ENCODE assay signal across 20 mouse cellular contexts in genomic region chr13:9973742-9974321, GRCm38 (mm10).
DNase-seq lines count a peak whose midpoint lies in the region; ATAC-seq and TF ChIP-seq lines count a peak whose summit lies in the region.
"Had no signal": no experiment of that assay in that cellular context is flagged by ENCODE, and none has a peak within 500 bp of the region (broad histone marks: within the 10 kb centered on the region; RNA-seq: fewer than 3 reads in every experiment).

No protein-coding gene starts in this region.

- H3K4me3 ChIP-seq in midbrain, embryonic 14.5 days (replicated peaks; ENCODE audit: low read depth, low read length): no peak overlapping the region
- no peak overlapping the region for H3K4me3 ChIP-seq in midbrain, postnatal 0 days (ENCODE audit: low read depth, low read length)
- H3K4me3 ChIP-seq: embryonic facial prominence, embryonic 13.5 days; forebrain, embryonic 10.5 days; forebrain, embryonic 15.5 days; heart, adult 2 months; heart, embryonic 15.5 days had no signal

- no peak overlapping the region for H3K9ac ChIP-seq in midbrain, embryonic 14.5 days (replicated peaks; ENCODE audit: low read length)
- H3K9ac ChIP-seq in midbrain, postnatal 0 days (replicated peaks; ENCODE audit: low read length, poor library complexity, severe bottlenecking): no peak overlapping the region
- H3K9ac ChIP-seq: embryonic facial prominence, embryonic 13.5 days; forebrain, embryonic 15.5 days; heart, embryonic 15.5 days had no signal

- 20% methylated on average over 2 of the region's 2 CpGs for whole genome bisulfite sequencing in midbrain, embryonic 14.5 days
- WGBS in midbrain, postnatal 0 days: 18% methylated on average over 2 of the region's 2 CpGs

- H3K9me3 ChIP-seq in midbrain, embryonic 14.5 days (ENCODE audit: control insufficient read depth, low read length): no peaks in the 10 kb centered on the region
- no peaks in the 10 kb centered on the region for H3K9me3 ChIP-seq in midbrain, postnatal 0 days (ENCODE audit: low read length)
- H3K9me3 ChIP-seq: embryonic facial prominence, embryonic 13.5 days; forebrain, embryonic 10.5 days; forebrain, embryonic 15.5 days; heart, embryonic 15.5 days had no signal

- DNase-seq in heart, adult 11 months: peak; percentile 58
- DNase-seq in heart, postnatal 36 days: no peak
- DNase-seq in midbrain, embryonic 14.5 days: peak; percentile 23
- DNase-seq in midbrain, postnatal 0 days (ENCODE audit: low spot score): no peak
- no peak for DNase-seq in gastrocnemius, postnatal 14 days
- DNase-seq: adrenal gland, adult 2 months; adrenal gland, postnatal 25 days; cerebellum, adult 2 months; cerebellum, postnatal 10 days; heart, adult 2 months; heart, postnatal 14 days had no signal

- H3K4me1 ChIP-seq in midbrain, embryonic 14.5 days (ENCODE audit: control insufficient read depth, insufficient read depth, low read length): no peaks in the 10 kb centered on the region
- no peaks in the 10 kb centered on the region for H3K4me1 ChIP-seq in midbrain, postnatal 0 days (ENCODE audit: insufficient read depth, low read length)
- H3K4me1 ChIP-seq: embryonic facial prominence, embryonic 13.5 days; forebrain, embryonic 15.5 days; heart, embryonic 15.5 days had no signal

- ATAC-seq in midbrain, embryonic 14.5 days (ENCODE audit: low FRiP score, low TSS enrichment): no peak
- ATAC-seq in midbrain, postnatal 0 days (ENCODE audit: low FRiP score): no peak
- ATAC-seq in common myeloid progenitor, adult 5-6 weeks (replicated peaks; ENCODE audit: low read depth, poor library complexity, severe bottlenecking): 0 out of 2 replicates have a peak, but pooled peaks have one; percentile 32
- no peak for ATAC-seq in megakaryocyte, adult 5-6 weeks (ENCODE audit: poor library complexity, severe bottlenecking)
- ATAC-seq: forebrain, embryonic 15.5 days; hindbrain, embryonic 16.5 days; inflammation-experienced regulatory T-cells, adult 6 months had no signal

- no peaks in the 10 kb centered on the region for H3K27me3 ChIP-seq in midbrain, embryonic 14.5 days (ENCODE audit: control insufficient read depth, insufficient read depth, low read length)
- no peaks in the 10 kb centered on the region for H3K27me3 ChIP-seq in midbrain, postnatal 0 days (ENCODE audit: insufficient read depth, low read length)
- H3K27me3 ChIP-seq: embryonic facial prominence, embryonic 13.5 days; forebrain, embryonic 15.5 days; heart, embryonic 15.5 days had no signal

- H3K27ac ChIP-seq in midbrain, embryonic 14.5 days (replicated peaks; ENCODE audit: low read depth, low read length): no peak overlapping the region
- H3K27ac ChIP-seq in midbrain, postnatal 0 days (ENCODE audit: low read depth, low read length): no peak overlapping the region
- H3K27ac ChIP-seq: embryonic facial prominence, embryonic 13.5 days; forebrain, embryonic 10.5 days; forebrain, embryonic 15.5 days; heart, adult 2 months; heart, embryonic 15.5 days had no signal

- no peak for TF ChIP-seq CTCF in midbrain, postnatal 0 days (IDR thresholded peaks at IDR 0.05)

- no peak overlapping the region for H3K4me2 ChIP-seq in midbrain, embryonic 14.5 days (ENCODE audit: low read length)
- H3K4me2 ChIP-seq in midbrain, postnatal 0 days (ENCODE audit: low read depth, low read length, poor library complexity, severe bottlenecking): no peak overlapping the region
- H3K4me2 ChIP-seq: embryonic facial prominence, embryonic 13.5 days; forebrain, embryonic 15.5 days; heart, embryonic 11.5 days; heart, embryonic 15.5 days had no signal

- intact Hi-C loops in heart, postnatal 36 days (cut with DNase I): no loop called here
- intact Hi-C loops in gastrocnemius, postnatal 14 days (cut with DNase I; ENCODE audit: low total_unique reads): no loop called here

- no peaks in the 10 kb centered on the region for H3K36me3 ChIP-seq in midbrain, embryonic 14.5 days (ENCODE audit: control insufficient read depth, insufficient read depth, low read length)
- no peaks in the 10 kb centered on the region for H3K36me3 ChIP-seq in midbrain, postnatal 0 days (ENCODE audit: insufficient read depth, low read length)
- H3K36me3 ChIP-seq: embryonic facial prominence, embryonic 13.5 days; forebrain, embryonic 10.5 days; forebrain, embryonic 15.5 days; heart, embryonic 15.5 days had no signal

Comparison
In these comparisons a context has a peak if more than half of its experiments do, and no peak if none do; other contexts are left out.
1. DNase-seq: peak in heart, adult 11 months (single experiment) and midbrain, embryonic 14.5 days (single experiment); none in heart, postnatal 36 days (0 of 2), midbrain, postnatal 0 days (single experiment) and gastrocnemius, postnatal 14 days (single experiment).